Mouse (Mus musculus) layer of hippocampus, postnatal 36 days (tissue): ENCODE results near the gene Rps6ka2. TPM values are rescaled to one million over a fixed set of nuclear protein-coding genes. Genes with fewer than 3 reads are reported as not detected.
"Not testable (repeated sequence)": the region's sequence is repeated elsewhere in the genome, so short reads cannot be mapped to it uniquely, and the experiment has no call there.

Experiments
- DNase-seq, 2 experiments: peaks; one replicate each; pipeline ENCODE4 v3.0.0; 2022
- total RNA-seq, 2 experiments: library from RNA; stranded (reverse); gene quantifications; 2 replicates each; pipeline ENCODE4 v1.2.3; 2021

Rps6ka2 gene
- total RNA-seq, 2 experiments from 2014 or later = 30.5 to 38.3 TPM

DNA sequence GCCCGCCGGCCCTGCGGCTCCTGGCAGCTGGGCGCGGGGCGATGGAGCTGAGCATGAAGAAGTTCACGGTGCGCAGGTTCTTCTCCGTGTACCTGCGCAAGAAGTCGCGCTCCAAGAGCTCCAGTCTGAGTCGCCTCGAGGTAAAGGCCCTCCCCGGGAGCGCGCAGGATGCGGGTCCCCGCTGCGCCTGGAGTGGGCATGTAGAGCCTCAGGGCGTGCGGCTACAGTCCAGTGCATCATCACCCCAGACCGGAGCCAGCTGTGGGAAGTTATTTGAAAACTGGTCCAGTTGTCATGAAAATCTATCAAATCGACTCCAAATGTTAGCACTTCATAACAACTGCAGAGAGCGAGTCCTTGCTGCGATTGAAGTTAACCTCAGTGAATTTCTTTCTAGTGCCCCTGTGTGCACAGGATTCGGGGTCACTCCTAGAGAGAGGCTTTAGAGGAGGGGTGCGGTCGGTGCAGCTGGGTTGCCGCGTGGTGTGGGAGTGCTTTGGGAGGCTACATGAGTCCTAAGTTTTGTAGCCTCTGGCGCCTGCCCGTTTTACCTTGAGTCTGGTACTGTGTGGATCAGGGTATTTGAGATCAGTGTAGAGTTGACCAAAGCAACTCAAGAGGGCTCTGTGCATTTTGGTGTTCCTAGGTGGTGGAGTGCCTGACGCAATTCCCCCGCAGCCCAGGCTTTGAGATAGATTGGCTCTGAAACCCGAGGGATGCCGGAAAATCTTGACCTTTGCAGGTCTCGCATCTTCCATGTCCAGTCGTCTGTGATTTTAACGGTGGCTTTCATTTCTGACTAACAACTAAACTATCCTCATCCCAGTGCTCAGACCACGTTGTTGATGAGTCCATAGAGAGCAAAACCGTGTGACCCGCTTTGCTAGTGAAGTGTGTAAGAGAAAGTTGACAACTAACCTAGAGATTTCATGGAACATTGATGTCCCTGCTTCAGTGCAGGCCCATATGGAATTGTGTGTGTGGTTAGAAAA, 685 bp downstream of the Rps6ka2 start:
- no peak for DNase-seq

DNA sequence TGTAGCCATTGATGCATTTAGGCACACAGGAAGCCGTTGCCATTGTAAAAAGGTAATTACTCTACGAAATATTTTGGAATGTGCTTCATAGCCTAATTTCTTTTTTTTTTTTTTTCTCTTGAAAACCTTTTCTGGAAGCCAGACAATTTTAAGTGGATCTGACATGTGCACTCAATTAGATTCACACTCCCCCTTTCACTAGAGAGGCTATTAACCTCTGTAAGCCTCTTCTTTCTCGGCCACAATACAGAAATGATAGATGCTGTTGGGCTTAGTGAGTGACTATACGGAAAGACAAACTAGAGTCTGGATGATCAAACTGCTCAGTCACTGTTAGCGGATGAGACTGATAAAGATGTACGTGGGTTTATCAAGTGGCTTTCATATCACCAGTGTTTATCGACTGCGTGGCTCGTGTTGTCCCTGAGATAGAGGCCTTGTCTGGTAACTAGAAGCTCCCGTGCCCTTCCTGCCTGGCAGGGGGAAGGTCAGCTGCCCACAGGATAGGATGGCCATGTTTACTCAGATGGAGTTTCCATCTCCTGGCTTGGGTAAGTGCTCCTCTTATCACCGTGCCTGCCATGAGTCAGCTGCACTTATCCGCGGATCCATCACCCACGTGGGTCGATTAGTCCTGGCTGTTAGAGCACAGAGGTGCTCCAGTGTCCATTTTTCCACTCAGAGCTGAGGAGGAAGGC, 3.6 kb downstream of the Rps6ka2 start:
- no peak for DNase-seq

DNA sequence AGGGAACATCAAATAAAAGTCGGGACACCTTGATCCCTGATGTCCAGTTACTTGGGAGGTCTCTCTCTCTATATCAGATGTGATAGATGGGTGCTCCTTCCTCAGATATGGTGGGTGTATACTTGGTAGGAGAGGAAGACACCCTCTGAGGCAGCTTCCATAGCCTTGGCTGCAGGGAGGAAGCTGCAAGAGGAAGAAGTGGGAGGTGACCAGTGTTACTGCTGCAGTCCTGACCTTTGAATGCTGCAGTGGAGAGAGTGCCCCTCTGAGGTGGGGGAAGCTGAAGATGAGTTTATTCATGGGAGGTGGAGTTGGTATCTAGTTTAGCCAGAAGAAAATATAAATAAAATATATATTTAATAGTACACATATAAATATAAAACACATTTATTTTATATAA, 5.4 kb downstream of the Rps6ka2 start:
- no peak for DNase-seq

DNA sequence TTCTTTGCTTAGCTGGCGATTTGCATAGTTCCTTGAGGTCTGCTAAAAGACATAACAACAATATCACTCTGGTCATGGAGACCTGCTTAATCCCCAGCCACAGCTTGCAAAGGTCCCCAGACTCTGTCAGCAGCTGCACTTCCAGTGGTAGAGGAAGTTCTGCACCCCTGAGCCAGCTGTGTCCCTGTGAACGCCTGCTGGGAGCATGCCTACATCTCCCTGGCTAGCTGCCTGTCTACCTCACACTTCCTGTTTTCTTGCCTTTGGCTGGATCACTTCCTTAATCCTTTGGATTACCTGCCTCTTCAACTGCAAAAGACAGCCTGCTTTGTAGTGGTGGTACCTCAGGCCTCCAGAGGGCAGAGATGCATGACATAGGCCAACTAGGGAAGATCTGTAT, 6.5 kb downstream of the Rps6ka2 start:
- DNase-seq = no peak

DNA sequence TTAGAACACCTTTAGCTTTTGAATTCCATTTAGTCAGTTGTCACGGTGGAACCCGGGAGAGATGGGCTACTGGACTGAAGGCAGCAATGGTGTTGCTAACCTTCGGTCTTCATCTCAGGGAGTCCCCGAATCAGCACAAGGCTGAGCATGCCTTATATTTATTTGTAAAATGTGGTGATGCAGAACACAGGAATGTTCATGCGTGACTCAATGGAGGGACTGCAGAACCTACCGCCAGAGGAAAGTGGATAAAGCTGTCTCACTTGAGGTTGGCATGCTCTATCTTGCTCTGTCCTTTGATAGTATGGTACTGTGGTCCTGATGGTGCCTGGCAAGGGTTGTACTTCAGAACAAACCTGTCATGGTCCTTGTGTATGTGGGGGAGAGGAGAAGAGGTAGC, 8.3 kb downstream of the Rps6ka2 start:
- DNase-seq = no peak

DNA sequence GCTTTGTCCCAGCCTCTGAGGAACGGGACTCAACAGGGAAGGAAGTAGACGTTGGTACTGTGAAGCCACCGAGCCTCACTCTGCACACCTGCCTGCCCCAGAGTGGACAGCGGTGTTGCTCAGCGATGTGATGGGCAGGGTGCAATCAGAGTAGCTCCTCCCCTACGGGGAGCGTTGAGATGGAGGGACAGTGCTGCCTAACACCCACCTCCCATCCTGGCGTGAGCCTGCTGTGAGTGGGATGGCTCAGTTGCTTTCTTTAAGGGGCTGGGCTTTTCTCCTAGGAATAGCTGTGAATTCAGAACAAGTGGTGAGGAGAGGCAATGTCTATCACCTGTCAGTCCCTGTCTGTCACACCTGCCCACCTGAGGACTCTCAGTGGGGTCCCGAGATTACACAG, 12.3 kb downstream of the Rps6ka2 start:
- no peak for DNase-seq

DNA sequence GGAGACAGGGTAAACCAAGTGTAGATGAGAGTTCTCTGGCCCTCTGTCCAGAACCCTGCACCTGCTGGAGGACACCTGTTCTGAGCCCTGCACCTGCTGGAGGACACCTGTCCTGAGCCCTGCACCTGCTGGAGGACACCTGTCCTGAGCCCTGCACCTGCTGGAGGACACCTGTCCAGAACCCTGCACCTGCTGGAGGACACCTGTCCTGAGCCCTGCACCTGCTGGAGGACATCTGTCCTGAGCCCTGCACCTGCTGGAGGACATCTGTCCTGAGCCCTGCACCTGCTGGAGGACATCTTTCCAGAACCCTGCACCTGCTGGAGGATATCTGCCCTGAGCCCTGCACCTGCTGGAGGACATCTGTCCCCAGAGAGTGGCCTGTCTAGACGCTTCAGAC, 17.1 kb downstream of the Rps6ka2 start:
- not testable (repeated sequence) for DNase-seq

DNA sequence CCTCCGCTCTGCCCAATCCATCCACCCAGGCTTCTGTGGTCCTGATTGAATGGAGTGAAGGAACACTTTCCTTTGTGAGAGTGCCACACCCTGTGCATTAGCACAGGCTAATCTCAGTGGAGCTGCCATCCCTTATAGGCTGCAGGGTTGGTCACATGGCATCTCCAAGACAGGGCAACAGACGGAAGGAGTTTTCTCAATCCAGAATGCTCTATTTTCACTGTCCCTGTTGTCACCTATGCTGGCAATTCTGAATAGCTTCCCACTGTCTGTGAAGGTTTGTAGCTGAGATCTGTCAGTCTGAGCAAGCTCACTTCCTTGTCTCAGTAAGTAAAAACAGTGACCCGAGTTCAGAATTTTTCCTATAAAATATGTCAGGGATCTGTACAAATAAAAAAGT, 19.5 kb downstream of the Rps6ka2 start:
- no peak for DNase-seq

DNA sequence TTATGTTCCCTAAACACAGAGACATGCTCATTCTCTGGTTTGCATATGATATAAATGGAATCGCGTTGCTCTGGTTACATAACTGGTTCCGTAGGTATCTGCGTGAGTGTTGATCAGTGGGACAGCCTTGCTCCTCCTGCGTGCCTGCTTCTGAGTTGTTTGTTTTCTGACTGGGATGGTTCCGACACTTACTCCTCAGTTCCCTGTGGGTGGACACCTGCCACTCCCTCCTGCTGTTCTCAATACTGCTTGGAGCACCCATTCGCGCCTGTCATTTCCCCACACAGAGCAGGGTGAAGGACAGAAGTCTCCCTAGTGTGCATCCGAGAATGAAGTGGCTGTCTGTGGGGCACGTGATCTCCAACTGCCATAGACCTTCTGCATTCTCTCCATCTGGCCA, 20.1 kb downstream of the Rps6ka2 start:
- DNase-seq = no peak

DNA sequence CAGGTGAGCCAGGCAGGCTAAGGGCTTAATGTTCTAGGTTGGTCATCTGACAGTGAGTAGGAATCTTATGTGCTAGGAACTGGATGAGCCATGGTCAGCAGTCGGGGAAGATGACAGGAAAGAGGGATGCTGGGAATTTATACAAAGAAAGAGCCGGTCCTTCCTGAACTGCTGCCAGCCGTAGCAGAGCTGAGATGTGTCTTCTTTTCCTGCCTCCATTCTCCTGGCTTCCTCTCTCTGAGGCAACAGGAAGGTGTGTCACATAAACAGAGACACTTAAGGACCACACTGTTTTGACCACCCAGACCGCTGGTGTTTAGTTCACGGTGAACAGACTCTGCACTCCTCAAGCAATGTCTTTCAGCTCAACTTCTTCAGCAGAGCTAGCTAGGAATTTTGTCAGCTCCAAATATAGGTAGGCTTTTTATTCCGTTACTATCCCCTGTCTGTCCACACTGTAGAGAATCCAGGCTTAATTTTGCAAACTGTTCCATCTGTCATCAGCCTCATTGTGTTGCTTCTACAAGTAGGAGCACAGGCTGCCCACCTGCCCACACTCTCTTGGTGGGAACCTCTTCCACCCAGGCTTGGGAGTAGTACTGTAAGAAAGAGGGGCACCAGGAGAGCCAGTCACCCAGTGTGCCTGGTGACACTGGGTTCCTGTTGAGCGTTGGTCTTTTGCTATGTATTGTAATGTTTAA, 24.4 kb downstream of the Rps6ka2 start:
- DNase-seq = no peak

DNA sequence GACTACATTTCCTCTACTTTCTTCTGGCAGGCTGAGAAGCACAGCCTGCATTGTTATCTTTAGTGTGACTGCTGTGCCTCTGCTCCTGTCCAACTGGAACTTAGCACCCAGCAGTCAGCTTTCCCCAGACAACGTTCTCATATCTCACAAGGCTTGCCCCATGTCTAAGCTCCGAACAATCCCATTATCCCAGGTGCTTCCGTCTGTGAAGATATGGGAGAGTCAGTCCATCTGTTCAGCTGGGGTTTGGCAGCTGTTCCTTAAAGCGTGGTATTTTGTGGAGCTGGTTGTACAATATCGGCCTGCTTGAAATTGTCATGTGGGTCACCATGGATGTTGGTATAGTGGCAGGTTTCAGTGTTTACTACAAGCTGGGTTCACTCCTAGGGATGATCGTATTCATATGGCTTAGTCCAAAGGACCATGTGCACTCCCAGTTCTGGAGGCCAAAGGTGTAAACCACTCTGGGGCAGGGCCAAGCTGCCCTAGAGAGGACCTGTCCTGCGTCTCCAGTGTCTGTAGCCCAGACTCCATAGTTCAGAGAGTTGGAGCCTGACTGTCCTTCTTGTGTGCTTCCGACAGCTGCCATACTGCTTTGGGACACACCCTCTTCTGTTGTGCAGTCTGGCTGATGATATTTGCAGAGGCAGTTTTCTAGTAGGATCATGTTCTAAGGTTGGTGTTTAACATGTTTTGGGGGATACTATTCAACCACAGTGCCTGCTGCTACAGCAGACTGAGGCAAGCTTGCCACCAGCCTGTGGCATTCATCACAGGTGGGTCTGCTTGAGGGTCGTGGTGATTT, 27.4 kb downstream of the Rps6ka2 start:
- no peak for DNase-seq

DNA sequence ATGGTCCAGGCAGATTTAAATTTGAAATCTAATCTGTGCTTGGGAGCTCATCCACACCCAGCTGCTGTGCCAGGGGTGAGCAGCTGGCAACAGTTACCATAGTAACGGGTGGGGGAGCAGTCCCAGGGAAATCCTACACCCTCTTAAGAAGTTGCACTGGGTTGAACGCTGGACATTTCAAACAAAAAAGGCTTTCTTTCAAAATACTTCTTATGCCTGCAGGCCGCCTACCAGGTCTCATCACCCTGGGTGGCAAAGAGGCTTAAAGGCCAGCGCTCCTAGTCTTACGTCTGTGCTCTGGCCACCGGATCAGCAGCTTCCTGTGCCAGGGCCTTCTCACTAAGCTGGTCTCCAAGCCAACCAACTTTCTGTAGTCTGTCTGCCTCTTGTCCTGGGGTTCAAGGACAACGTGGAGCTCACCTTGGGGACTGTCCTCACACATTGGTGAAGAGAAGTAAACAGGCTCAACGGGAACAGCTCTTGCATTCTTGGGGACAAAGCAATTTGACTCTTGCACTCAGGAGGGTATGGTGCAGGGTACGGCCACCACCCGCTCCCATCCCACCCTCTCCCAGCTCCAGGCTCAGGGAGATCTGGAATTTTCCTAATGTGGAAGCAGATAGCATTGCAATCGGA, 35.0 kb downstream of the Rps6ka2 start:
- no peak for DNase-seq

DNA sequence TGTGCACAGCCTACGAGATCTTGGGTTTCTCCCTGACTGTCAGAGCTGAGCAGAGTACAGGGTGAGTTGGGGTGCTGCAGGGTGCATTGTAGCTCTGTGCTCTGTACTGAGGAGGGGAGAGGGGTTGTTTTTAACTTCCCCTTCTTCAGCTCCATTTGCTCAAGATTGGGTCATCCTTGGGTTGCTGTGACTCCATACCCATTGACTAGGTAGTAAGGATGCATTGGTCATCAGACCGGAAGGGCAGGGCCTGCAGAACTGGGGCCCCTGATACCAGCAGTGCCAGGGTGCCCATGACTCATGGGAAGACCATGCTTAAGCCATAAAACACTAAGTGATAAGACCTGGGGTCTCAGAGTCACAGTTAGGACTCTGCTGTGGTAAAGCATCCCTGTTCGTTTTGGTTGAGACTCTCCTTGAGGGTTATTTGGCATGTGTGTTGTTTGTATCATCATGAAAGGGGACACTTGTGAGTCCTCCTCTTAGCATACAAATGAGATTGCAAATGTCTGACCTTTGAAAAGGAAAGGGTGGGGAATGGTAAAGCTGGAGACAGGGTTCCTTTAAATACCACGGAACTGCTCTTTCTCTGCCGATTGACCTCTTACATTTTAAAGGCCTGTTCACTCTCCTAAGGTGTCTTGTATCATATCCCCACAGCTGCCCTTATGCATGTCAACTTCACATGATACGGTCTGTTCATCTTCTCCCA, 36.7 kb downstream of the Rps6ka2 start:
- DNase-seq = no peak

DNA sequence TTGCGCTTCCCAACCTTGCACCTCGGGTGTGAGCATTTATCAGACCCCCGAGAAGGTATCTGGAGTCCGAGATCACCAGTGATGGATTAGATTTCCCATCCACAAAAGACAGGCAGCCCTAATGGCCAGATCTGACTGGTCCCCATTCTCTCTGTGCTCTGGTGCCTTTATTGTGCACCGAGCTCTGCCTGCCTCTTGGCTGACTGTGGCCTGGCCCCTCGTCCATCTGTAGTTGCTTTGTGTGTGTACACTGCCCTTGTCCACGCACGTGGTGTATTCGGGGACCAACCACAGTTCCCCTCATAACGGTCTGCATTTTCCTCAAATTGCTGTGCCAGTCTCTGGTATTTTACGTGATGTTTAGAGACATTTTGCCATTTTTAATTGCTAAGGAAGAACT, 40.7 kb downstream of the Rps6ka2 start:
- DNase-seq = no peak

DNA sequence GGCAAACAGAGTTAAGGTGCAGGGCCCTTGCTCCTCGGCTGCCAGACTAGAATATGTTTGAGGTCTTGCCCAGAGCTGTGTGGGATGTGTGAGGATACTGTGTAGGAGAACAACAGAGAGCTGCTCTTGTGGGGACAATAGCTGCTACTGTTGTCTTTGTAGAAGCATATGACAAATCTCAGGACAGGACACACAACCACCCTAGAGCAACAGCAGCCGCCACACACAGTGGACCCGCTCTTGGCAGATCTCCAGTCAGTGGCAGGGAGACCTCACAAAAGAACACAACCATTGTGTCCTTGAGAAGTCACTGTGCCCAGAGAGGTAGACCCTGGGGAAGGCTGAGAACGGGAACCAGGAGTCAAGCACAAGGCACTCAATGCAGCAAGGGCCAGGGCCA, 42.0 kb downstream of the Rps6ka2 start:
- DNase-seq = no peak

DNA sequence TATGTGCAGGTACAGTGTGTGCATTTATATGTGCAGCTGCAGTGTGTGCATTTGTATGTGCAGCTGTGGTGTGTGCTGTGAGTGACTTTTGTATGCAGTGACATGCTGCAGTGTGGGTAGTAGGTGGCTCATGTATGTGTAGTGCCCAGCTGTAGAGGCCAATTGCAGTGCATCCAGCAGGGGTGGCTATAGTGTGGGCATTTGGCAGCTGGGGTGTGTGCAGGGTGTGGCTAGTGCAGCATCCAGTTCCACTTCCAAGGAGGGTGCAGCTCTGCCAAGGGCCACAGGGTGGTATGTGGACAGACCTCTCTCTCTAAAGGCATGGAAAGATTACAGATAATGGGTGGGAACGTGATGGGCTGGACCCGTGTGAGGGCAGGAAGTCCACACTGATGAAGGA, 43.3 kb downstream of the Rps6ka2 start:
- no peak for DNase-seq

DNA sequence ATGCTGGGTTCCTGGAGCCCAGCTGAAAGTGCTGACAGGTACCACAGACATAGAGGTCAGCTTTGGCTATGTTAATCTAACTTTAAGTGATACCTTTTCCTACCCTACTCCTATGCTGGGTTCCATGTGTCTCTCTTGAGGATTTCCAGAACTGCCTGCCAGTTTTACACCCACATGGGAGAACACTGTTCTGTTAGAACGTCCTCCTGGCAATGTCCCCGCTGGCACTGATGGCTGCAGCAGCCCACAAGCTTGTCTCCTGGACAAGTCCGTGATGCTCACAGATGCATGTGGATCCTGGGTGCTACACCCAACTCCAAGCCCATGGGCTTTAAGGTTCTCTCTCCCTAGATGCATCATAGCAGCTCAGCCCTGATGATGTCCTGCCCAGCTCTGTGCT, 44.1 kb downstream of the Rps6ka2 start:
- peak; percentile 78 to 79 for DNase-seq

DNA sequence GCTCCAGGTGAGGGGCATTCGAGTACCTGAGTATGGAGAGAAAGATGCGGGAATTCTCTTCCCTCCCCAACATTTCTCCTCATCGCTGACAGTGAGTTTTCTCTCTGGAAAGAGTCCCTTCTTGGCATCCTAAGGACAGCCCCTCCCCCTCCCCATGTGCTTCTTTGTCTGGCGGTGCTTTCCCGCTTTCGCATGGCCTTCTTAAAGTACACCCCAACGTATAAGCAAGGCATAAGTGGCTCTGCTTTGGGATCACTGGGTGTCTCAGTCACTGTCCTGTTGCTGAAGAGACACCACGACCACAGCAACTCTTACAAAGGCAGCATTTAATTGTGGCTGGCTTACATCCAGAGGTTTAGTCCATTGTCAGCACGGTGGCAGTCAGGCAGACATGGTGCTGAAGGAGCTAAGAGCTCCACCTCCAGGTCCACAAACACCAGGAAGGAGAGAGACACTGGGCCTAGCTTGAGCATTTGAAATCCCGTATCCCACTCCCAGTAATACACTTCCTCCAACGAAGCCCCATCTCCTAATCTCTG, 47.9 kb downstream of the Rps6ka2 start:
- no peak for DNase-seq

DNA sequence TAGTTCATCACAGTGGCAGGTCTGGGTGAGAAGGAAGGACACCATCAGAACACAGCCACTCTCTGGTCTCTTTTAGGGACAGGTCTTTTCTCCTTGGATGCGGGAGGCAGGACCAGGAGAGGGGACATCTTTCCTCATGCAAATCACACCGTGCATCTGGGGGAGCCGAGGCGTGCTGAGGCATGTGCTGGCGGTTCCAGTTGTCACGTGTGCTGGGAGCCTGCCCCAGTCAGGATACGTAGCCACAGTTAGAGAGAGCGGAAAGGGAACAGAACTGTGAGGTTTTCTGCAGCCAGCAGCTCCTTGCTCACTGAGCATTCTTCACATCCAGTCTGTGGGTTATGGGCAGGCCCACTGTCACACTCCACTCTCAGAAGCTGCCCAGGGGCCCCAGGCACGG, 48.5 kb downstream of the Rps6ka2 start:
- DNase-seq = no peak

DNA sequence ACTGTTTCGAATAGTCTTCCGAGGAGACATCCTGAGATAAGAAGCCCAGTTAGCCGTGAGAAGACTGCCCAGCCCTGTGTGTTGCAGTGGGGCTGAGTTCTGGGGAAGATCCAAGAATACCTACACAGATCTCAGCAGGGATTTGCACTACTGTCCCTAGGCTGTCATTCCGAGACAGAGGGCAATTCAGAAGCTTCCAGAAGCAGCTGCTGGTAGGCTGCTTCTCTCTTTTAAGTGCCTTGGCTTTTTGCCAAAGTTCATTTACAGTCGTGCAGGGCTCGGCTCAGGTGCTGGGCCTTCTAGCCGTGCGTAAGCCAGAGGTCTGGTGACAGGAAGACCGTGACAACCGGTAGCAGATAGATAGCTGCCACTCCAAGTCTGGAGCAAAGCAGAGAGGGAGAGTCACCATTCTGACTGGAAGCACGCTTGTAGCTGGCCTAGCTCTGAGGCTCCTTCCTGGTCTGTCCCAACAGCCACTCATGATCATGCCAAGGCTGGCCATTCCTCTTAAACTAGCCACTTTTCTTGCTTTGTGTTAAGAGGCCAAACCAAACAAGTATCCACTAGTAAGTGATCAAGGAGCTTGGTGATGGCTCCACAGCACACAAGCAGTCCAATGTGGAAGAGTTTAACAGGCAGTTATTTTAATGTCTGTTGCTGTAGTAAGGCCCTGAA, 49.3 kb downstream of the Rps6ka2 start:
- DNase-seq = no peak
